Mouse (Mus musculus): ENCODE measurements around the gene Ttyh2. TPM values are rescaled to one million over a fixed set of nuclear protein-coding genes. Genes with fewer than 3 reads are reported as not detected.

Ttyh2 gene
- polyA plus RNA-seq, 1 experiment from 2014 or later = 23.7 TPM

GRCm38 (mm10) chr11:114711861-114712260 lies 36.6 kb downstream of the Ttyh2 start:
- WGBS (ENCODE audit: insufficient replicate concordance) = 80% methylated on average over 12 of the region's 12 CpGs

DNA sequence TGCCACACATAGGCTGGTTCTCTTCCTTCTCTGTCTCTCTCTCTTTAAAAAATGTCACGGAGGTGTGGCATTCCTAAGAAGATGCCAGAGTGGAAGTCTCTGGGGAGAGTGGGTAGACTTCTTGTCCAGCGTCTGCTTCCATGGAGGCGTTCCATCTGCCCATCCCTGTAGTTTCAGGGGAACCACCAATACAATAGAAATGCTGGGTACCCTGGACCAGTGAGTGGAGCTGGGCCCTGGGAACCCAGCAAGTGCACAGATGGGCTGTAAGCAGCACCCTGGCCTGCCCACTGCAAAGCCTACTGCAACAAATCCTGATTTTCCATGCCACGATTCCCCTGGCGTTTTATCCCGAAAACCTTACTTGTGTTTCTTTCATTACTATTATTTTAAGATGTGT lies 39.3 kb downstream of the Ttyh2 start:
- ATAC-seq = no peak
- Histone ChIP-seq H3K4me2 (ENCODE audit: low read depth, low read length) (no peak overlapping the region), H3K4me1 (ENCODE audit: insufficient read depth) (no peaks in the 10 kb centered on the region), H3K27me3 (ENCODE audit: insufficient read depth, low read length) (no peaks in the 10 kb centered on the region), H3K4me3 (ENCODE audit: low read depth, low read length) (no peak overlapping the region), H3K36me3 (replicated peaks; ENCODE audit: insufficient read depth, low read length) (peaks cover 2% of the 10 kb centered on the region; the same call in 1 of the 2 replicates), H3K9ac (replicated peaks) (no peak overlapping the region), H3K27ac (ENCODE audit: low read depth) (no peak overlapping the region), H3K9me3 (ENCODE audit: low read length) (no peaks in the 10 kb centered on the region)
- no peak for DNase-seq
- 91% methylated on average over 6 of the region's 6 CpGs for WGBS (ENCODE audit: insufficient replicate concordance)
- TF ChIP-seq CTCF (IDR thresholded peaks at IDR 0.05; ENCODE audit: low read depth) = no peak
- TF ChIP-seq EP300 (IDR thresholded peaks at IDR 0.05; ENCODE audit: low read depth) = no peak

More at GRCm38 (mm10) chr11:114711861-114712260, 36.6 kb downstream of the Ttyh2 start:
- Histone ChIP-seq H3K4me3 (ENCODE audit: low read depth, low read length) (no peak overlapping the region), H3K4me1 (ENCODE audit: insufficient read depth) (no peaks in the 10 kb centered on the region), H3K4me2 (ENCODE audit: low read depth, low read length) (no peak overlapping the region), H3K9me3 (ENCODE audit: low read length) (no peaks in the 10 kb centered on the region), H3K27me3 (ENCODE audit: insufficient read depth, low read length) (no peaks in the 10 kb centered on the region), H3K27ac (ENCODE audit: low read depth) (no peak overlapping the region), H3K36me3 (replicated peaks; ENCODE audit: insufficient read depth, low read length) (peaks cover 6% of the 10 kb centered on the region; the same call in 1 of the 2 replicates), H3K9ac (replicated peaks) (no peak overlapping the region)
- TF ChIP-seq EP300 (IDR thresholded peaks at IDR 0.05; ENCODE audit: low read depth) = no peak
- no peak for TF ChIP-seq CTCF (IDR thresholded peaks at IDR 0.05; ENCODE audit: low read depth)
- ATAC-seq (no peak), DNase-seq (no peak)

DNA sequence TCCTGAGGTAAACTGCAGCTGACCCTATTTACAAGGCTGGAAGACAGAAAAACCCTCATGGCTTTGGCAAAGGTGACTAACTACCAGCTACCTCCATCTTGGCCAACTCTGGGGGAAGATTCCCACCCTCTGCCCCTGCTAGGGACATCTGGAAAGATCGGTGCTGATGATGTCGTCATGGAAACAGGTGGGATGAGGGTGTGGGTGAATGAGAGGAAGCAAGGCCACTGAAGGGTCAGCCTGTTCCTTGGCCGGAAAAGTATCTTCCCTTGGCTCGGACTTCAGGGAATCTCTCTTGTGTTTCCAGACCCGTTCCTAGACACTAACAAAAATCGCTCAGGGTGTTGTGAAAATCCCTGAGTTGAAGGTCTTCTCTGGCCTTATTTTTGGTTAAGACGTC lies 40.3 kb downstream of the Ttyh2 start:
- 77% methylated on average over 7 of the region's 7 CpGs for WGBS (ENCODE audit: insufficient replicate concordance)
- Histone ChIP-seq H3K9me3 (ENCODE audit: low read length) (no peaks in the 10 kb centered on the region), H3K4me2 (ENCODE audit: low read depth, low read length) (no peak overlapping the region), H3K27ac (ENCODE audit: low read depth) (no peak overlapping the region), H3K27me3 (ENCODE audit: insufficient read depth, low read length) (no peaks in the 10 kb centered on the region), H3K4me3 (ENCODE audit: low read depth, low read length) (no peak overlapping the region), H3K9ac (replicated peaks) (no peak overlapping the region), H3K36me3 (replicated peaks; ENCODE audit: insufficient read depth, low read length) (peaks cover 2% of the 10 kb centered on the region; the same call in 1 of the 2 replicates), H3K4me1 (ENCODE audit: insufficient read depth) (no peaks in the 10 kb centered on the region)
- no peak for TF ChIP-seq EP300 (IDR thresholded peaks at IDR 0.05; ENCODE audit: low read depth)
- no peak for TF ChIP-seq CTCF (IDR thresholded peaks at IDR 0.05; ENCODE audit: low read depth)
- ATAC-seq (no peak), DNase-seq (no peak)

- WGBS (ENCODE audit: insufficient replicate concordance) = 68% methylated on average over 10 of the region's 10 CpGs
- Histone ChIP-seq H3K4me2 (ENCODE audit: low read depth, low read length) (no peak overlapping the region), H3K9me3 (ENCODE audit: low read length) (no peaks in the 10 kb centered on the region), H3K36me3 (replicated peaks; ENCODE audit: insufficient read depth, low read length) (no peaks in the 10 kb centered on the region), H3K9ac (replicated peaks) (no peak overlapping the region), H3K27me3 (ENCODE audit: insufficient read depth, low read length) (no peaks in the 10 kb centered on the region), H3K4me3 (ENCODE audit: low read depth, low read length) (no peak overlapping the region), H3K4me1 (ENCODE audit: insufficient read depth) (peaks cover 5% of the 10 kb centered on the region), H3K27ac (ENCODE audit: low read depth) (no peak overlapping the region)
- no peak for TF ChIP-seq CTCF (IDR thresholded peaks at IDR 0.05; ENCODE audit: low read depth)
- TF ChIP-seq EP300 (IDR thresholded peaks at IDR 0.05; ENCODE audit: low read depth) = no peak
- DNase-seq (no peak), ATAC-seq (peak; percentile 46; the same call in 1 of the 2 replicates)
Measured at GRCm38 (mm10) chr11:114720535-114720934, 45.3 kb downstream of the Ttyh2 start.

DNA sequence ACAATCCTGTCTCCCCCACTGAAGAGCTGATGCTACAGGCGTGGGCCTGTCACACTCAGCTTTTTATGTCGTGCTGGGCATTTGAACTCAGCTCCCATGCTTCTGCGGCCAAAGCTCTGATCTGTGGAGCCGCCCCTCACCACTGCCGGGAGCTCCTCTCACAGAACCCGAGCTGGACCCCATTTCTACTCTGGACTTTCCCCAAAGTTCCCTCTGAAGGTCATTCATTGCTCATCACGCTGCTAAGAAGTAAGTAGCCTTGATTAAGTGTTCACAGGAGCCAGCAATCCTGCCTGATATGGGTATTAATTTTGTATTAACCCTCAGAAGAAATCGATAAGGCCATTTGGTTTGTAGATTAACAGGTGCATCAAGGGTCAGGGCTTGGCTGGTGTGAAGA lies 47.2 kb downstream of the Ttyh2 start:
- Histone ChIP-seq H3K27ac (ENCODE audit: low read depth) (no peak overlapping the region), H3K4me1 (ENCODE audit: insufficient read depth) (peaks cover 12% of the 10 kb centered on the region), H3K27me3 (ENCODE audit: insufficient read depth, low read length) (no peaks in the 10 kb centered on the region), H3K9ac (replicated peaks) (no peak overlapping the region), H3K4me3 (ENCODE audit: low read depth, low read length) (no peak overlapping the region), H3K36me3 (replicated peaks; ENCODE audit: insufficient read depth, low read length) (no peaks in the 10 kb centered on the region), H3K4me2 (ENCODE audit: low read depth, low read length) (no peak overlapping the region), H3K9me3 (ENCODE audit: low read length) (no peaks in the 10 kb centered on the region)
- no peak for TF ChIP-seq CTCF (IDR thresholded peaks at IDR 0.05; ENCODE audit: low read depth)
- no peak for TF ChIP-seq EP300 (IDR thresholded peaks at IDR 0.05; ENCODE audit: low read depth)
- ATAC-seq (no peak), DNase-seq (no peak)
- WGBS (ENCODE audit: insufficient replicate concordance) = 84% methylated on average over 8 of the region's 8 CpGs

DNA sequence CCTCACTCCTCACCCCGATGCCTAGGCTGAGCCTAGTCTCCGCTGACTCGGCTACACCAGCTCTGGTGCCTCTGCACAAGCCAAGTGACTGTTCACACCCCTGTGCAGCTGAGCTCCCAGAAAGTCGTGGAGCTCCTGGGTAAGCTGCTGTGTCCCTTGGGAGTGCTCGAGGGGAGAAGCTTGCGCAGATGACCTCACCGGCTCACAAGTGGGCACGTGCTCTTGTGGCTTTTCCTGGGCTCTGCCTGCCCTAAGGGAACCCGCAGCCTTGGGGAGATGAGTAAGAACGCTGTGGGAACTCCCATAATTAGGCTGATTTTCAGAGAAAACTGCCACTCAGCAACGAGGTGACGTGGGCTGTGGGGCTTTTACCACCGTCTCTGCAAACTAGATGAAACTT lies 47.8 kb downstream of the Ttyh2 start:
- Histone ChIP-seq H3K9ac (replicated peaks) (no peak overlapping the region), H3K4me2 (ENCODE audit: low read depth, low read length) (no peak overlapping the region), H3K4me1 (ENCODE audit: insufficient read depth) (peaks cover 14% of the 10 kb centered on the region), H3K27me3 (ENCODE audit: insufficient read depth, low read length) (no peaks in the 10 kb centered on the region), H3K9me3 (ENCODE audit: low read length) (no peaks in the 10 kb centered on the region), H3K4me3 (ENCODE audit: low read depth, low read length) (no peak overlapping the region), H3K36me3 (replicated peaks; ENCODE audit: insufficient read depth, low read length) (no peaks in the 10 kb centered on the region), H3K27ac (ENCODE audit: low read depth) (no peak overlapping the region)
- 63% methylated on average over 13 of the region's 13 CpGs for WGBS (ENCODE audit: insufficient replicate concordance)
- TF ChIP-seq EP300 (IDR thresholded peaks at IDR 0.05; ENCODE audit: low read depth) (no peak), CTCF (IDR thresholded peaks at IDR 0.05; ENCODE audit: low read depth) (no peak)
- DNase-seq = no peak
- ATAC-seq = no peak

Data from liver, postnatal 0 days (tissue).